Mouse (Mus musculus): ENCODE measurements around the gene Fam160a1. TPM values are rescaled to one million over a fixed set of nuclear protein-coding genes. Genes with fewer than 3 reads are reported as not detected.

The Fam160a1 gene
- polyA plus RNA-seq, 1 experiment = not detected

- TF ChIP-seq GATA1 (IDR thresholded peaks at IDR 0.05; ENCODE audit: low read length) = no peak
Measured at GRCm38 (mm10) chr3:85652727-85653665, 164.1 kb downstream of the Fam160a1 start.

GRCm38 (mm10) chr3:85649176-85649575 lies 167.9 kb downstream of the Fam160a1 start:
- TF ChIP-seq GATA1 (IDR thresholded peaks at IDR 0.05; ENCODE audit: low read length) = no peak

- no peak for TF ChIP-seq GATA1 (IDR thresholded peaks at IDR 0.05; ENCODE audit: low read length)
Measured at GRCm38 (mm10) chr3:85645517-85646004, 171.5 kb downstream of the Fam160a1 start.

- TF ChIP-seq GATA1 (IDR thresholded peaks at IDR 0.05; ENCODE audit: low read length) = no peak
Measured at GRCm38 (mm10) chr3:85644814-85645213, 172.3 kb downstream of the Fam160a1 start.

- no peak for TF ChIP-seq GATA1 (IDR thresholded peaks at IDR 0.05; ENCODE audit: low read length)
Measured at GRCm38 (mm10) chr3:85641751-85642150, 175.3 kb downstream of the Fam160a1 start.

- no peak for TF ChIP-seq GATA1 (IDR thresholded peaks at IDR 0.05; ENCODE audit: low read length)
Measured at GRCm38 (mm10) chr3:85636716-85637447, 180.2 kb downstream of the Fam160a1 start.

GRCm38 (mm10) chr3:85635591-85635990 lies 181.5 kb downstream of the Fam160a1 start:
- no peak for TF ChIP-seq GATA1 (IDR thresholded peaks at IDR 0.05; ENCODE audit: low read length)

GRCm38 (mm10) chr3:85635126-85635419 lies 182.0 kb downstream of the Fam160a1 start:
- TF ChIP-seq GATA1 (IDR thresholded peaks at IDR 0.05; ENCODE audit: low read length) = no peak

- no peak for TF ChIP-seq GATA1 (IDR thresholded peaks at IDR 0.05; ENCODE audit: low read length)
Measured at GRCm38 (mm10) chr3:85634389-85635125, 182.5 kb downstream of the Fam160a1 start.

- no peak for TF ChIP-seq GATA1 (IDR thresholded peaks at IDR 0.05; ENCODE audit: low read length)
Measured at GRCm38 (mm10) chr3:85633733-85634132, 183.4 kb downstream of the Fam160a1 start.

- no peak for TF ChIP-seq GATA1 (IDR thresholded peaks at IDR 0.05; ENCODE audit: low read length)
Measured at GRCm38 (mm10) chr3:85629895-85630510, 187.1 kb downstream of the Fam160a1 start.

- no peak for TF ChIP-seq GATA1 (IDR thresholded peaks at IDR 0.05; ENCODE audit: low read length)
Measured at GRCm38 (mm10) chr3:85619751-85620150, 197.3 kb downstream of the Fam160a1 start.

- no peak for TF ChIP-seq GATA1 (IDR thresholded peaks at IDR 0.05; ENCODE audit: low read length)
Measured at GRCm38 (mm10) chr3:85619345-85619744, 197.7 kb downstream of the Fam160a1 start.

GRCm38 (mm10) chr3:85618885-85619284 lies 198.2 kb downstream of the Fam160a1 start:
- no peak for TF ChIP-seq GATA1 (IDR thresholded peaks at IDR 0.05; ENCODE audit: low read length)

GRCm38 (mm10) chr3:85616389-85616788 lies 200.7 kb downstream of the Fam160a1 start:
- no peak for TF ChIP-seq GATA1 (IDR thresholded peaks at IDR 0.05; ENCODE audit: low read length)

Other genes starting within 250 kb of the Fam160a1 start
- gene Gatb, start 243.2 kb downstream of the Fam160a1 start, polyA plus RNA-seq (2012) = 1.0 and 11.6 TPM in 2 replicates
- not detected in 2 replicates for gene Glt28d2, start 70.2 kb upstream of the Fam160a1 start, polyA plus RNA-seq (2012)
- not detected in 2 replicates for gene Gm37240, start 70.2 kb upstream of the Fam160a1 start, polyA plus RNA-seq (2012)
- gene Sh3d19, start 153.8 kb upstream of the Fam160a1 start, polyA plus RNA-seq (2012) = 0.01 and 0.08 TPM in 2 replicates
- not detected in 2 replicates for gene Prss48, start 185.2 kb upstream of the Fam160a1 start, polyA plus RNA-seq (2012)